Mouse (Mus musculus) layer of hippocampus, adult 8-10 months (tissue): Measurements from ENCODE around the gene Snx18. TPM values are rescaled to one million over a fixed set of nuclear protein-coding genes. Genes with fewer than 3 reads are reported as not detected.

ENCODE experiments used
- DNase-seq, 2 experiments: peaks; one replicate each; pipeline ENCODE4 v3.0.0; 2022; ENCODE audit warnings: low spot score in 2 of 2
- total RNA-seq, 4 experiments: library from RNA; stranded (reverse); gene quantifications; 2 replicates each; pipeline ENCODE4 v1.2.4; 2022

The Snx18 gene
- total RNA-seq, 4 experiments from 2014 or later, result 21.4 to 28.5 (median 25.9) TPM

GRCm38 (mm10) chr13:113615971-113616671 is 2.2 kb downstream of the Snx18 start:
- DNase-seq, result no peak

DNA sequence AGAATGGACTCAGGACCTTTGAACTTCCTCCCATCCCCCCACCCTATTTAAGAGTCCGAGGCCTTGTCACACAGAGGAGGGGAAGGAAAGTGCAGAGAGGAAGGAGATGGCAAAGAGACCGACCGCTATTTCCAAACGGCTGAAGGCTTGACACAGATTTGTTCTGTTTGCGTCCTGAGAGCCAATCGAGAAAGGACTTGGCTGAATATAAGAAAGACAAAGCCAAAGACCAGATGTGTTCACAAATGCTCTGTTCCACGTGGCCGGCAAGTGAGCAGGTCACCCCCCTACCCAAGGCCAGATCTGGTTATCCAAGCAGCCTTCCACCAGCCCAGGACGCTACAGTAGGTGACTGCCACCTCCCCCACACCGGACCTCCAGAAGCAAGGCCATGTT is 2.8 kb downstream of the Snx18 start:
- no peak for DNase-seq

- peak; percentile 50 to 64 for DNase-seq
Observed at GRCm38 (mm10) chr13:113614635-113615545, 3.5 kb downstream of the Snx18 start.

DNA sequence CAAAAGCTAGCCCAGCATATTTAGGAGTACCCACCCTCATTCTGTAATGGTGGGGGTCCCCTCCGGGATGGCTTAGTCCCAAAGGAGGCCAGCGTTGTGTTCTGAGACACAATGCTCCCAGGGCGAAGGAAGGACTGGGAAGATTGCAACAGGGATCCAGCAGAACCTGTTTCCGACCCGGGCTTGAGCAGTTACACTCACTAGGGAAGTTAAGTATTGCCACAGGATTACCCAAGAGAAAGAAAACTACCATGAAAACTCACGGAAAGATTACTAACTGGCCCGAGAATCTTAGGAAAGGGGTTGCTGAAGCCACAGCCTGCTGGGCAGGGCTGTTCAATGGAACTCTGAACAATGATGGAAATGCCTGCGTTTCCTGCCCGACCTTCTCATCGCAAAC is 4.5 kb downstream of the Snx18 start:
- DNase-seq, result no peak

- DNase-seq, result no peak
Observed at GRCm38 (mm10) chr13:113613341-113613740, 5.0 kb downstream of the Snx18 start.

DNA sequence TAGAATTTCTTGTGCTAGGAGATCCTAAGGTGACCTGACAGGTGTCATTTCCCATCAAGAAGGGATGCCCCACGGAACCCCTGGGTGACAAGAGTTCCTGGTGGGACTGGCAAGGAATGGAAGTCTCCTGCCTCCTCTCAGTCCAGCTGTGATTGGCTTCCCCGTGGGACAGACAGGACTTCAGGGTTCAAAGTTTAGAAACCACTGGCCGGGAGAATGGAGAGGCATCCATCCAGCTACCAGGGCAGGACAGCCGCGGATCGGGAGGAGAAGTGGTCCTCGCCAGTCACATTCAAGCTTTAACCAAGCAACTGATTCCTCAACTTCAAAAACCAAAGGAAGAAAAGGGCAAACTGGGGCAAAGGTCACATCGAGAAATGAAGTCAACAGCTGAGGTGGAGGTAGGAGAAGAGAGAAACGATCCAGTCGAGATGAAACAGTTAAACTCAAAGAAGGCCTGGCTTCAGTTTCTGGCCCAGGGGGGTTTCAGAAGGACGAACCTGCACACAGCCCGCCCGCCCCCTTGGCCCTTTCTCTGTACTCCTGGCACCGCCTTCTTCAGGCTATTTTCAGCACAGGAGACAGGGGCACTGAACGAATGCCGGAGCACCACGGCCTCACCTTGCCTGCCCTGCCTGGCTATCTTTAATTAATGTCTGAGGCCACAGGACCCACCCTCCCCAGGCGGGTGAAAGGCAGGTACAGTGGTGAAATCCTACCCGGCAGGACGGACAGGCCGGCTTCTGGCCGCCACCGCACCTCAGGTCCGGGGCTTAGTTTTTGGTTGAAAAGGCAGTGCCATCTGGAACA is 6.0 kb downstream of the Snx18 start:
- DNase-seq, result no peak

DNA sequence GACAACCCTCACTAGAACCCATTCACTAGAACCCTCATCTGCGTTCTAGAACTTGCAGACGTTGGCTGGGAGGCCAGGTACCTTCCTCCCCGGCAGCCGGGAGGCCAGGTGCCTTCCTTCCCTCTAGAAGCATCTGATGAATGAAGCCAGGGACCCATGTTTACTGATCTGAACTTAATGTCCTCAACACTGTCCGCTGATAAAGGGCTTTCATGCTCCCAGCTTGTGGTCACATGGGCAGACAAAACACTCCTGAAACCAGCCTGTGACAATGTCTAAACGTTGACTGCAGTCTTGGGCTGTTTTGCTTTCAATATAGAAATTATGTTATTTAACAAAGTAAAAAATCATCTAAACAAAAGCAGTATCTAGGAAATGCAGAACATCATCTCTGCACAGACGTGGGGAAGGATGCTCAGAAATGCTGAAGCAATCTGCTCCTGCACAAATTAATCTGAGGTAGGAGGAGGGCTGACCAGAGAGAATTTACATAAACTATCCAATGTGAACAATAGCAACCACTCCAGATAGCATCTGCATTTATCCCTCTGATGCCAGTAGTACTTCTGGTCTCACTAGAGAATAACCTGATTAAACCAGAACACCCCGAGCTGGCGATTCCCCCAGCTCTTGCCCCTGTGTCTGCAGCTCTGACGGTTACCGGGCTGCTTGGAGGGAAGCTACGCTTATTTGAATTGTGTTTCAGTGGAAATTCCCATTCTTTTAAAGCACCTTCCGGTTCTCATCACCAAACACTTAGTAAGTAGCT is 7.4 kb downstream of the Snx18 start:
- DNase-seq, result no peak

DNA sequence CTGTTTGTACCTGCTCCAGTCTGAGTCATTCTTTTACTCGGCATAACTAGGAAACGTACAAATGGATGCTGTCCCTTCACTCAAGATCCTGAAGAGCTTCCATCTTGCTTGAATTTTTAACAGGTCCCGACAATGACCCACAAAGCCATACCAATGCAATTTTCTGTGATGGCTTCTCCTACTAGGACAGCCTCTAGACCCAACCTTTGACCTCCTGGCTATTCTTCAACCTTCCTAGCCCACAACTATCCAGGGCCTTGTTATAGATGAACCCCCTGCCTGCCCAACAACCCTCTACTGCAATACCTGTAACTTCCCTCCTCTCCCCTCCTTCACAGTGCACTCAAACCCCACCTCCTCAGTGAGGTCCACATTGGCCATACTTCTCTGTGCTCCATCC is 8.9 kb downstream of the Snx18 start:
- no peak for DNase-seq

GRCm38 (mm10) chr13:113607821-113608220 is 10.5 kb downstream of the Snx18 start:
- DNase-seq, result no peak

DNA sequence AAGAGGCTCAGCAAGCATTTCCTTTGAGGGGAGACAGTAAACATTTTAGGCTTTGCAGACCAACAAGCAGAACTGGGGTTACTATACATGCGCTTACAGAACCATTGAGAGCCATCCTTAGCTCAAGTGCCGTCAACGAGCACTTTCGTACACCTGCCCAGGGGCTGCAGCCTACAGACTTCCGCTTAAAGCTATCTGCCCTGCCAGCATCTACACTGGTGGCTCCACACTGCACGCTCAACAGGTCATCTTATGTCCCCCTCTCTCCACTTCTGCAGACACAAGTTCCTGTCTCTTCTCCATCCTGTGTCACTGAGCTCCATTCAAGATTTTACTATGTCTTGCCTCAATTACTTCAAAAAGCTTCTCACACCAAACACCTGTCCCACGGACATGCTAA is 11.0 kb downstream of the Snx18 start:
- DNase-seq, result no peak

DNA sequence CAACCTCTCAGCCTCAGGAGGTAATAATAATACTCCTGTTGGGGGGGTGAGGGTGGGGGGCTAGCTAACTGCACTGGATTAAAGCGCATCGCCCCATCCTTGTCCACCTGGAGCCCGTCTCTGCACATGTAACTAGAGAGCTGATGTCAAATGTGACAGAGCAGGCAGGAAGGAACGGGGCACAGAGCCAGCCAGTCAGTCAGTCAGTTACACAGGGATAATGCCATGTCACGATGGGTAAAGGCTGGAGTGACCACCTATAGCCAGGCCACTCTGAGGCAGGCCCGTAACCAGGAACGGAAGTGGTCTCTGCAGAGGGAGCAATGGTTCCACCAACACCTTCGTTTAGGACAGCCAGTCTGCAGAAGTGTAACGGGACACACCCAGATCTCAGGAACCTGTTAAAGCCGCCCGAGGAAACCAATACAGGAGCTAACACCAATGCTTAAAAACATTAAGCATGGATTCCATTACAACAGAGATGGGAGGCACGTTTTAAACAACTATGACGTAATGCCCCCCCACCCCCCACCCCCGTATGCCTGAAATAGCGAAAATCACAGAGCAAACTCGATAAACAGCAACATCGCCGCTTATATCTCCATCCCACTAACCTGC is 11.5 kb downstream of the Snx18 start:
- no peak for DNase-seq

- DNase-seq, result no peak
Observed at GRCm38 (mm10) chr13:113606131-113606530, 12.2 kb downstream of the Snx18 start.

- DNase-seq, result no peak
Observed at GRCm38 (mm10) chr13:113605693-113606092, 12.7 kb downstream of the Snx18 start.

DNA sequence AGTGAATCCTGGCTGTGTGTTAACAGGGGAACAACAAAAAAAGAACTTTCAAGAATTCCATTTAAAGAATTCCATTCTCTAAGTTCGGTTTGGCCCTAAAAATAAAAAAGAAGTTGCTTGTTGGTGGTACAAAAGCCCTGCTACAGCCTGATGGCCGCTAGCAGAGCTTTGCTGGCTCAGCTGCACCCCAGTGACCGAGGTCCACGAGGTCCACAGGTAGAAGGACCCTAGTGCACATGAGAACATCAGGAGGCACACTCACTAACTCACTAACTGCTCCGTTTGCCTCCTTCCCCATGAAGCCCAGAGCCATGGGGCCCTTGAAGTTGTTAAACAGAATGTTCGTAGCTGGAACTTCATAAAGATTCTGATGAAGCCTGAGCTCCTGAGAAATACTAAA is 14.0 kb downstream of the Snx18 start:
- DNase-seq, result no peak

- DNase-seq, result no peak
Observed at GRCm38 (mm10) chr13:113602882-113603342, 15.5 kb downstream of the Snx18 start.

DNA sequence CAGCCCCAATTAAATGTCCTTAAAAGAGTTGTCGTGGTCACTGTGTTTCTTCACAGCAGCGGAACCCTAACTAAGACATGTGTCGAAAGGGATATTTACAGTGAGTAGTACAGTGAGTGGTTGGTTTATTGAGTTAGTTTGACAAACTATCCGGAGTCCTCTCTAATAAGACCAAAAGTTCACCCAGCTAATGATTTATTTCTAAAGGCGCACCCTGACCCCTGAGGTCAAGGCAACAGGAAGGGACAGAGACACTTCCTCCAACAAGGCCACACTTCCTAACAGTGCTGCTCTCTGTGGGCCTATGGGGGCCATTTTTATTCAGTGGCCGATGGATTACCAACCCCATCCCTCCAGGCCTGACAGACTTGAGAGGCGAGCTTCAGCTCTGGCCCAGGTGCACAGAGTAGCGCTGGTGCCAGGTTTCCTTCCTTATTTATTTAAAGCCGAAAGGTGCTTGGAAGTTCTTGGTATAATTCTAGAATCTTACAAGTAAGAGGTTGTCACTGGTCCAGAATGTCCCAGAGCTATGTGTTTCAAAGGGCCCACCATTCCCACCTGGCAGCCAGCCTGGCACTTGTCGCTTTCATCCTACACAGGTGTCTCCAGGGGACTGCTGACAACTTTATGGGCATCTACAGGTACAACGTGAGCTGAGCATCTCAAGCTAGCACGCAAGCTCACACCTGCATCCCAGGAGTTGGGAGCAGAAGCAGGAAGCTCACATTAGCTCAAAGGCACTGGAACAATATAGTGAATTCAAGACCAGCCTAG is 16.3 kb downstream of the Snx18 start:
- DNase-seq, result no peak

DNA sequence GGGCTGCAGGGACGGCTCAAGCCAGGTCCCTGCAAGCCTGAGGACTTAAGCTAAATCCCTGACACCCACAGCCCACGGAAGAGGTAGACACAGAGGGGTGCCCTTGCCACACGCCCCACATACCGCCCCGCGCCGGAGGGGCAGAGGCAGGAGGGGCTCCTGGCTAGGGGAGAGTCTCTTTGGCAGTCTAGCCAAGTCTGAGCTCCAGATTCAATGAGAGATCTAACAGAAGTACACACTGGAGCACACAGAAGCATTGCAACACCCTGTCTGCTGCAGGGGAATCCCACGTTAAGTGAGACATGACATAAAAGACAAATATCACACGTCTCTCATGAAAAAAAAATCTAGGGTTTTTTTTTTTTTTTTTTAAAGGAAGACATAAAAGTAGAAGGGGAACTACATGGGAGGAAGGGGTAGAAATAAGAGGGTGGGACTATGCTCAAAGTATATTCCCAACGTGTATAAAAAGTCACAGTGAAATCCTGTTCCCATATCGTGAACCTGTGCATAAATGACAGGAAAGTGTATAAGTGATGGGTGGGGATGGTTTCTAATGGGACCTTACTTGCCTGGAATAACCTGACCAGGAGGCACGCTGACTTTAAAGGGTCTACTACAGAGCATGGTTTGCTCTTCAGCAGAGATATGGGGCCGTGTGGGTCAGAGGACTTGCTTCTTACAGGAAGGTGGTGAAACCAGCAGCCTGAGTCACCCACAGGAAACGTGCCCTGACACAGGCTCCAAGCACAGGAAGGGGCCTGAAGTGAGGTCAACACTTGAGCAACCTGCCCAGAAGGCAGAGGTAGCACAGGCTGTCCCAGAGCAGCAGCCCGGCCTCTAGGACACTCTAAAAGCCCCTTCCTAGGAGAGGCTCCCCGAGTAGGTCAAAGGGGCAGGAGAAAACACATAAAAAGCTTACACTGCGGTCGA is 17.6 kb downstream of the Snx18 start:
- no peak for DNase-seq

GRCm38 (mm10) chr13:113599701-113600530 is 18.4 kb downstream of the Snx18 start:
- DNase-seq, result no peak
